Mouse (Mus musculus) bone marrow macrophage, adult 2 months (primary cell): ENCODE results near the gene Ifne. TPM values are rescaled to one million over a fixed set of nuclear protein-coding genes. Genes with fewer than 3 reads are reported as not detected.

Experiments
- H3K27ac ChIP-seq: 2 replicates; pipeline ENCODE4 v1.5.1; 2012; ENCODE audit warnings: low read depth, low read length; ENCODE audit not compliant: insufficient read depth
- H3K4me1 ChIP-seq: 2 replicates; pipeline ENCODE4 v1.6.1; 2012; ENCODE audit warnings: low read length; ENCODE audit not compliant: control insufficient read depth, insufficient read depth
- H3K4me3 ChIP-seq: 2 replicates; pipeline ENCODE4 v1.5.1; 2012; ENCODE audit warnings: mild to moderate bottlenecking, low read length, moderate library complexity; ENCODE audit not compliant: insufficient read depth
- CTCF ChIP-seq: IDR thresholded peaks from 2 replicates; pipeline ENCODE4 v1.5.1; 2012; ENCODE audit warnings: low read depth, mild to moderate bottlenecking, low read length, moderate library complexity
- POLR2A ChIP-seq: IDR thresholded peaks from 2 replicates; pipeline ENCODE4 v1.6.1; 2012; ENCODE audit warnings: mild to moderate bottlenecking, low read depth, low read length, borderline replicate concordance
- polyA plus RNA-seq: library from polyadenylated mRNA; stranded (reverse); fragments of >200 nt; gene quantifications from 2 replicates; pipeline ENCODE4 v1.2.4, GENCODE M21; 2012; ENCODE audit not compliant: missing spikeins, insufficient read depth, insufficient read length

The Ifne gene
- polyA plus RNA-seq, 1 experiment = not detected

GRCm38 (mm10) chr4:88912187-88912586 lies 32.2 kb upstream of the Ifne start:
- H3K4me3 ChIP-seq = no peak overlapping the region
- no peak for TF ChIP-seq CTCF
- TF ChIP-seq POLR2A = no peak
- H3K27ac ChIP-seq = no peak overlapping the region
- no peaks in the 10 kb centered on the region for H3K4me1 ChIP-seq

DNA sequence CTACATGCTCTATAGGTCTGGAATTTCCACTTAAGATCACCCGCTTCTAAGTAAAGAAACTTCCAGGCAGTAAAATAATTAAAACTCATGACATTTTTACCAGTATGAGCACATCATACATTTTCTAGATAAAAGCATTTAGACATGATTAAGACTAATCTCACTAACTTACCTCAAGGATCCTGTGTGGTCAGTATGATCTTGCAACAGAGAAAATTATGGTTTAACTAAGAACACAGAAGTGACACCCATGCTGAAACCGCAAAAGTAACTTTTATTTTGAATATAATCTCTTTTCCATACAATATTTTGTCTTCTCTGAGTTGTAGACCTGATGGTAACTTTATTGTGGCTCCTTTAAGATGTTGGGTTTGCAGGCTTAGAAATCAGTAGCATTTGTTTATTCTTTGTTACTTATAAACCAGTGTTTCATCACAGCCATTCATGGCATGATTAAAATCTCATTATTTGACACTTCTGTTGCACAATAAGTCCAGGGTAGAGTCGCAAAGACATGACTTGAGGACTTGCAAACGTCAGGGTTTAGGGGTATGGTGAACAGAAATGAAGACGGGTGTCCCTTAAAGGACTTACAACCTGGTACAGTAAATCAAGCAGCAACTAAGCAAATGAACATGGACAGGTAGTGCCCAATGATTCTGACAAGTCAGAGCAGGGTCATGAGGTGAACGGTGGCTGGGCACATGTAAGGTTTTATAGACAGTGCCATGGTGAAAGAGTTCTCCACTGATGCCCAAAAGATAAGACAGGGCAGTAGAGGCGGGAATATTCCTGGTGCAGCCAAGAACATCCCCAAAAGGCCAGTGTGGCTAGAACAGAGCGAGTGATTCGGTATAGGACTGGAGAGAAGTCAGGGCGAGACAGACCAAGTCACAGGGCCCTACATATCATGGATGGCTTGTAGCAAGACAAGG lies 29.9 kb upstream of the Ifne start:
- Histone ChIP-seq H3K4me1 (no peaks in the 10 kb centered on the region), H3K4me3 (no peak overlapping the region), H3K27ac (no peak overlapping the region)
- TF ChIP-seq POLR2A (no peak), CTCF (no peak)

DNA sequence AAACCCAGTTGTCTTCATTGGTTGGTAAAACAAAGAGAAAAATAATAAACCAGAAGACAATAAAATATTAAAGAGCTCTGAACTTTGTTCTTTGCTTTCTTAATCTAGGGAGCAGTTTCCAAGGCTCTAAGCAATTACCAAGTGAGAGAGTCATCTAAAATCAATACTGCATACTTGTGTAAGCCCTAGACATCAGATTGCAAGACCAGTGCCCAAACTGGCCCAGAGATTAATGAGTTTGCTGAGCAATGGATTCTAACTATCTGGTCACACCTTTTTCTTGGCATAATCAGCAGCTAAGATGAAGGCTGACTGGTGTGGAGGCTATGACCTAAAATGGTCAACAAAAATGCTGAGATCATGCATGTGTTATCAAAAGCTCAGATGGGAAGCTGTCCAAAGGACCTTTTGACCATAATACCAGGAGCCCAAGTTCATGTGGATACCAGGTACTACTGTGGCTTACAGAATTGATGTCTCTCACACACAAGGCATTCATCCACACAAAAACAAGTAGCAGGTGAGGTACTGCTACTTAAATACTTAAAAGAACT lies 13.3 kb upstream of the Ifne start:
- Histone ChIP-seq H3K4me1 (no peaks in the 10 kb centered on the region), H3K4me3 (no peak overlapping the region), H3K27ac (no peak overlapping the region)
- TF ChIP-seq CTCF = no peak
- TF ChIP-seq POLR2A = no peak

- no peak overlapping the region for H3K27ac ChIP-seq
- H3K4me3 ChIP-seq = no peak overlapping the region
- H3K4me1 ChIP-seq = no peaks in the 10 kb centered on the region
- TF ChIP-seq CTCF = no peak
- no peak for TF ChIP-seq POLR2A
Observed at GRCm38 (mm10) chr4:88888236-88888635, 8.2 kb upstream of the Ifne start.

GRCm38 (mm10) chr4:88878772-88879171 lies 1.2 kb downstream of the Ifne start:
- H3K4me1 ChIP-seq = no peaks in the 10 kb centered on the region; the same call in 1 of the 2 replicates
- TF ChIP-seq POLR2A = no peak
- no peak for TF ChIP-seq CTCF
- H3K27ac ChIP-seq = no peak overlapping the region
- no peak overlapping the region for H3K4me3 ChIP-seq

- TF ChIP-seq CTCF (no peak), POLR2A (no peak)
- no peaks in the 10 kb centered on the region; the same call in 1 of the 2 replicates for H3K4me1 ChIP-seq
- no peak overlapping the region for H3K27ac ChIP-seq
- H3K4me3 ChIP-seq = no peak overlapping the region
Observed at GRCm38 (mm10) chr4:88878246-88878645, 1.8 kb downstream of the Ifne start.

DNA sequence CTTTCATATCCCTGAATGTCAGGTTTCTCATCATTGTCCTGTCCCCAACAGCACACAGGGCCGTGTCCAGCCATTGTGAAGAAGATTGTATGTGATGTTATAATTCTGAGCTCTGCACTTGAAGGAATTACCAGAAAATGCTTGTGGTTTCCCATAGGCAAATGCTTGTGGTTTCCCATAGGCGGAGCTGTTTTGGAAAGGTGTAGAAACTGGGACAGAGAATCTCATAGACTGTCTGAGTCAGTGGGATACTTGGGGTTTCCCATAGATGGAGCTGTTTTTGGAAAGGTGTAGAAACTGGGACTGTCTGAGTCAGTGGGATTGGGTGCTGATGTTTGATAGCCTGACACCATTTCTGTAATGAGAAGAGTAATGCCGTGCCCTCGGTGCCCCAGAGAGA lies 3.5 kb downstream of the Ifne start:
- H3K4me1 ChIP-seq = no peaks in the 10 kb centered on the region; the same call in 1 of the 2 replicates
- no peak overlapping the region for H3K27ac ChIP-seq
- no peak overlapping the region for H3K4me3 ChIP-seq
- TF ChIP-seq POLR2A = no peak
- TF ChIP-seq CTCF = no peak

DNA sequence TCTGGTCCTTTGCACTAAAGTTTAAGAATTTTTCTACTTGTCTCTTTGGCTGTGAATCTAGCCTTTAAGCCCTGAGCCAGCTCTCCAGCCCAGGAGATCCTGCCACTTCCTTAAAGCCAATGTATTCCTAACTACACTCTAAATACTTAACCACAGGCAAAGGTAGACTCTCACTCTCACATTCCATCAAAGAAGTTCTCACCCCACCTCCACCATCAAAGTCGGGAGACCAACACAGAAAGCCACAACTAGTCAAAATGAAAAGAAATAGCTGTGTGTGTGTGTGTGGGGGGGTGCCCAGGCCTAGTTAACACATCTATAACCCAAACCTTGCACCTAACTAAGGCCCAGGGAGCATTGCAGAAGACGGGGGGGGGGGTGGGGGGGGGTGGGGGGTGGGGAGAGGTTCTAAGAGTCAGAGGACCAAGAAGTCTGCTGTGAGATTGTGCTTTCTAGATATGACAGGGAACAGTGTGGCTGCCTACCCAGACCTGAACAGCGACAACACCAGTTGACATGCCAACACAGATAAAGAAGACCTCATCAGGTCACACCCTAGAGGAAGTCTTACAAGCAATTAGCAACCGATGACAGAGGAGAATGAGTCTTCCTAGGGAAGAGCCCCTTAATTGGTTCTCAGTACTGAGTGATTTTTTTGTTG lies 4.4 kb downstream of the Ifne start:
- TF ChIP-seq POLR2A = no peak
- TF ChIP-seq CTCF = no peak
- no peaks in the 10 kb centered on the region; the same call in 1 of the 2 replicates for H3K4me1 ChIP-seq
- H3K4me3 ChIP-seq = no peak overlapping the region
- H3K27ac ChIP-seq = no peak overlapping the region

DNA sequence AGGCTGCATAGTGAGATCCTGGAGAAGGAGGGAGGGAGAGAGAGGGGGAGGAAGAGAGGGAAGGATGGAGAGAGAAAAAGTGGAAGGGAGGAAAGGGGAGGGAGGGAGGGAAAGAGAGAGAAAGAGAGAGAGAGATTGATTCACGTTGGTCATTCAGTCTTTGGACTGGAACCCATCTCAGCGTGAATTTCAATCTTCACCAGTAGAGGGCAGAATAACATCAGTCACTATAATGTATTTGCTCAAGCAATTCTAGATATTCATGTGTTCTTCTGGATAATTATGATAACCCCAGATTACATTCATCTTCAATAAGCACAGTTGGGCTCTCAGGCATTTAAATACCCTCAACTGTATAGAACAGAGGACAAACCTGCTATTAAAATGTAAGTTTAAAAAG lies 7.3 kb downstream of the Ifne start:
- Histone ChIP-seq H3K27ac (no peak overlapping the region), H3K4me3 (no peak overlapping the region), H3K4me1 (no peaks in the 10 kb centered on the region)
- TF ChIP-seq CTCF = no peak
- no peak for TF ChIP-seq POLR2A
